Mouse (Mus musculus): Measurements from ENCODE around the gene Wbp1.
"Not testable (repeated sequence)": the region's sequence is repeated elsewhere in the genome, so short reads cannot be mapped to it uniquely, and the experiment has no call there.

Wbp1 gene

DNA sequence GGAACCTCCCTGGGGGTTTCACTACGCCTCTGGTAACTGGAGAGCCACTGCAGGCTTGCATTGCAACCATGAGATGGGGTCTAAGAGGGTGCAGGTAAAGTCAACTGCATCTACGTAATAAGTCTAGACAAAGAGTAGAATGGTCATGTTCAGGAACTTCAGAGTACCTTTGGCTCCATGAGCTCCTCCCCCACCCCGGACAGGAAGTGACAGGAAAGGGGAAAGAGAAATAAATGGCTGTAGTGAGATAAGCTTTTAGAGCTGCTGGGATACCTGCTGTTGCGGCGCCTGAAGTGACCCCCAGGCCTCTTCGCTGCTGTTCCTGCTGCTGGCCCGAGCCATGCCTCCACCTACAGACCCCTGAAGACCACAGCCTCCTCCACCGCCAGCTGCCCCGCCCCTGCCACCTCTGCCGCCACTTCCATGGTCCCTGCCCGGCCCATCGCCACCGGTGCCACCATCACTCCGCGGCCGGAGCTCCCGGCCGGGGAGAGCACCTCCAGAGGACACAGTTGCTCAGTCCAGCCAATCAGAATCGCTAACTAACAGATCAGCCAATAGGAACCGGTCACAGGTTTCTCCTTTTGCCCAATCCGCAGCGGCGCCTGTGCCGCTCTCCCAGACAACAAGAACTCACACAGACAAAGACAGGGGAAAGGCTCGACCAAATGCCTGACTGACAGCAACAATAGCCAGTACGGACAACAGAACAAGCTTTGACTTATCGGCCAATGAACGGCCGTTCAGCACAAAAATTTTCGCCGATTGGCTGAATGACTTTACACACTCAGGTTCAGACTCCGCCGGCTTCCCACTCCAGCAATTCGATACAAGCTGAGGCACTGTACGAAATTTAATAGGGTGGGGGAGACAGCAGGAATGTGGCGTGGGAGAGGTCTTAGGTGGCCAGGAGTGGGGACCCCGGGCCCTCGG lies at the start of gene Wbp1:
Gene Wbp1 (minus strand): TSS at position 630 of the 933 bp plus-strand sequence.
- DNase-seq (ENCODE audit: low spot score in 2 of 2): peak; percentile 97 to 100

GRCm38 (mm10) chr6:83171063-83171462 lies 49.7 kb upstream of the Wbp1 start:
- no peak for DNase-seq (ENCODE audit: low spot score in 2 of 2)

DNA sequence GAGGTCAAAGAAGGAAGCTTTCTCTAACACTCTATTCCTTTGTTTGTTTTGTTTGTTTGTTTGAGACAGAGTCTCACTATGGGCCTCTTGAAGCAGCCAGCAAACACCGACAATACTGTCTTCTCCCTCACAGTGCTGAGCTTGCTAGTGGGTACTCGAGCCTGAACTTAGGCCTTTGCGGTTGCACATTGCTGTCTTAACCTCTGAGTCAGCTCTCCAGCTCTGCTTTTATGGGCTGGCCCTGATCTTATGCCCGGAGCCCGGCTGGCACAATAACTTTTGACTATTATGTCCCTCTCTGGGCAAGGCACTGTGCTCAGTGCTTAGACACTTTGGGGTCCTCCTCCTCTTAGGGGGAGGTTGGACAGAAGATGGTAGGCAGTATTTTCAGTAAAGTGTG lies 48.5 kb upstream of the Wbp1 start:
- no peak for DNase-seq (ENCODE audit: low spot score in 2 of 2)

DNA sequence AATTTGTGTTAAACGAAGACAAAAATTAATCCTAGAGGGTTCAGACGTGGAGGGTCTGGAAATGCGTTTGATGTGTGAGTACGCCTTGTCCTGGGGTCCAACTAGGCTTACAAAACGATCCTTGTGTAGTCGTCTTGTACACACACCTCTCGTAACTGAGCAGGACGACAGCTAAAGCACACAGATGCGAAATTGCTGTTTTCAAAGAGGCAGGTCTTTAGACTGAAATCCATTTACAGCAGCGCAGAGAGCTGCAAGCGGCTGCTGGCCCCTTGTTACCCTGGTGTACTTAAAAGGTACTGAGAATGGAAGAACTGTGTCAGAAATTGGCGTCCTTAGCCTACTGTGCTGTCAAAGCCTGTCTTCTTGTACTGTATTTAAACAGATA lies 44.9 kb upstream of the Wbp1 start:
- DNase-seq (ENCODE audit: low spot score in 2 of 2): no peak

DNA sequence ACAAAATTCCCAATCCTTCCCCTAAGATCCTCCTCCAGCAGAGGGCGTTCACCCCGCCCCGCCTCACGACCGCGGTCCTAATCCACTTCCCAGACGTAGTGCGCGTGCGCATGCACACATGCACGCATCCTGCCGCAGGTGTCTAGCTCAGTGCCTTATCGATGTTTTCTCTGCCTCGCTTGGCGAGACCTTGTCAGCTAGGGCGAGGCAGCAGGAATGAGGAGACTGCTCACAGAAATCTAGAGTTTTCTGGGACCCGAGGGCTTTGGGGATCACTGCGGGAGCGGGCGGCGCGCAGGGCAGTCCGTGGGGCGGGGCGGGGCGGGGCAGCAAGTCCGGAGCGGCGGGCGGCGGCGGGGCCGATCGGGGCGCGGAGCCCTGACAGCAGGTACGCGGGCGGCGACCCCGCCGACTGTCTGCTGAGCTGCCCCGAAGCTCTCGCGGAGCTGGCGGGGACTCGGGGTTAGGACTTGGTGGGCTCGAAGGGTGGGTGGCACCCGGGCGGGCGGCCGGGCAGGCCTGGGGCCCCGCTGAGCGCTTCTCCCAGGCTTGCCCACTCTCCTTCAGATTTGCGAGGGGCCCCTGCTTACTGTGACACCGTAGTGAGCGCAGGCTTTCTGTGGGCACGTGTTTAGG lies 44.4 kb upstream of the Wbp1 start, which contains the start of gene Dctn1:
Gene Dctn1 (plus strand): TSS at position 314 of the 636 bp plus-strand sequence.
- peak; percentile 94 to 96 for DNase-seq (ENCODE audit: low spot score in 2 of 2)

GRCm38 (mm10) chr6:83165026-83165606 lies 43.8 kb upstream of the Wbp1 start:
- DNase-seq (ENCODE audit: low spot score in 2 of 2): no peak

DNA sequence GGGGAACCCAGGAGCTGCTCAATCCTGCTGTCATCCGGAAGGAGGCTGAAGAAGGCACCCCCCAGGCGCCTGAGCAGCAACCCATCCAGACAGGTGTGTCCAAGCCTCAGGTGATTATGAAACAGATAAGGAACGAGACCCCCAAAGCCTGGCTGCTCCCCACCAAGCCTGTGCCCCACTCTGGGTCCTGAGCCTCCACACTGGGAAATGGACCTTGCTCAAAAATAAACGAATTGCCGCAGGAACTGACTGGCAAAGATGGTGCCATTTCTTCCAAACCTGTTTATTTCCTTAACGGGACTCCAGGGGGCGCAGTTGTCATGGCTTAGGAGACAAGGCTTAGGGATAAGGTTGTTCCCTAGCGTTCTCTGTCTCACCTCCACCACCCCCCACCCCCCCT lies 41.3 kb upstream of the Wbp1 start:
- DNase-seq (ENCODE audit: low spot score in 2 of 2): peak in 1 of 2 experiments; percentile 70

GRCm38 (mm10) chr6:83161921-83162641 lies 40.7 kb upstream of the Wbp1 start:
- DNase-seq (ENCODE audit: low spot score in 2 of 2): no peak

DNA sequence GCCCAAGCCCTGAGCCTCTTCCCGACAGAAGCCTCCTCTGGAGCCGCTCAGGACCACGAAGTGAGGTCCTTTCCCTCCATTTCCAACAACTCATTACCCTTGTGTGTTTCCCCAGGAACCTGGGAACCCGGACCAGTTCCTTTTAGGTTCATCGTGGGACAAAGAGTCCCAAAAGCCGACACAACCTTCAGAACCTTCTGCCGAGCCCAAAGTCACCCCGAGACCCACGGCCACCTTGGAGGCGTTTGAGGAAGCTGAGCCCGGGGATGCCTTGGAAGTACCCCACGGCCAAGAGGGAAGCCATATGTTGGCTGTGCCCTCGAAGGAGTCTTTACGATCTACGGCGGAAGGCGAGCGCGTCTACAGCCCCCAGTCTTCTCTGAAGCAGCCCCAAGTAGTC lies 40.1 kb upstream of the Wbp1 start:
- DNase-seq (ENCODE audit: low spot score in 2 of 2): no peak

DNA sequence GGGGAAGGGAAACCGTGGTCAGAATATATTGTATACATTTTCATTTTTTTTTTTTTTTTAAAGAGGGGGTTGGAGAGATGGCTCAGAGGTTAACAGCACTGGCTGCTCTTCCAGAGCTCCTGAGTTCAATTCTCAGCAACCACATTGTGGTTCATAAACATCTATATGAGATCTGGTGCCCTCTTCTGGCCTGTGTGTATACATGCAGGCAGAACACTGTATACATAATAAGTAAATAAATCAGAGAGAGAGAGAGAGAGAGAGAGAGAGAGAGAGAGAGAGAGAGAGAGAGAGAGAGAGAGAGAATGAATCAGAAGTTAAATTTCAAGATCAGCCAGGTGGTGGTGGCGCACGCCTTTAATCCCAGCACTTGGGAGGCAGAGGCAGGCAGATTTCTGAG lies 38.1 kb upstream of the Wbp1 start:
- DNase-seq (ENCODE audit: low spot score in 2 of 2): not testable (repeated sequence)

- DNase-seq (ENCODE audit: low spot score in 2 of 2): peak; percentile 91 to 93
Measured at GRCm38 (mm10) chr6:83156259-83156684, 34.9 kb upstream of the Wbp1 start, which contains the start of the genes Wdr54 and 1700003E16Rik. Gene Wdr54, minus strand, starts transcription at chr6:83156397. Gene 1700003E16Rik, plus strand, starts transcription at chr6:83156404.

GRCm38 (mm10) chr6:83155552-83156238 lies 34.3 kb upstream of the Wbp1 start:
- DNase-seq (ENCODE audit: low spot score in 2 of 2): peak in 1 of 2 experiments; percentile 71

DNA sequence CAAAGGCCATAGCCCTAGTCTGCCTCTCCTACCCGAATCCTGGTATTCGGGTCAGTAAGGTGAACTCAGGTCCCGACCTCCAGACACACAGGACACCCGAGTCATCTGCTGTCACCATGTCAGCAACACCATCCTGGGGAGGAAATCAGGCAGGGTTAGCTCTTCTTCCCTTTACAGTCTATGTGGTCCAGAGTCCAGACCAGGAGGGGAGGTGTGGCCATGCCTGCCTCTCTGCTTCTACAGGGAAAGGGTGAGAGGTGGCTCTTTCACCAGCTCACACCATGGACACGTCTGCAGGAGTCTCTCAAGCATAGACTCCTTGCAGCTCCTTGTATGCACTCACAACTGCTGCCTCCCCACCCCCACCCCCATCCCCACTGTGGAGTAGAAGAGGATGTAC lies 32.1 kb upstream of the Wbp1 start:
- DNase-seq (ENCODE audit: low spot score in 2 of 2): no peak

DNA sequence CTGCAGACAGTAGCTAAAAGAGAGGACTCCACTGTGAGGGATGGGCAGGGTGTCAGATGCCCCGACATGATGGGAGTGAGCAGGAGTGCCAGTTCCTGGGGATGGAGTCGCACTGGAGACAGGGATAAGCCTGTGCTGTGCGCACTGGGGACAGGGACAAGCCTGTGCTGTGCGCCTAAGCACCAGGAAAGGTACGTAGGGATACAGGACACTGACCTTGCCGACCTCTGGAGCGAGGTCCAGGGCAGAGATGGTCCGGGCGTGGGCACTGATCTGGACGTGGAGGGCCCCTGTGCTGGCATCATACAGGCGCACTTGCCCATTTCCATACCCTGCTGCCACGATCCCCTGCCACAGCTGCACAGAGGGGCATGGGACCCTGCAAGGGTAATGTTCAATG lies 31.7 kb upstream of the Wbp1 start:
- DNase-seq (ENCODE audit: low spot score in 2 of 2): no peak

DNA sequence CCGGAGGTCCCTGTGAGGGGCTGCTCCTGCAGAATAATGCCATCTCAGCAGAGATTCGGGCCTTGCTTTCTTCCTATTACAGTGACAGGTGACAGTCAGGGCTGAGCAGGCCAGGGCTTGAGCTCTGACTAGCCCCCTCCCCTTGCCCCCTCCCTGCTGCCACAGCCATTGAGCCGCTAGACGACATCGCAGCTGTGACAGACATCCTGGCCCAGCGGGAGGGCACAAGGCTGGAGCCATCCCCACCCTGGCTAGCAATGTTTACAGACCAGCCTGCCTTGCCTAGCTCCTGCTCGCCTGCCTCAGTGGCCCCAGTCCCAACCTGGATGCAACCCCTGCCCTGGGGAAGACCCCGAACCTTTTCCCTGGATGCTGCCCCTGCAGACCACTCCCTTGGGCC lies 30.4 kb upstream of the Wbp1 start:
- DNase-seq (ENCODE audit: low spot score in 2 of 2): no peak

- no peak for DNase-seq (ENCODE audit: low spot score in 2 of 2)
Measured at GRCm38 (mm10) chr6:83147280-83147679, 25.9 kb upstream of the Wbp1 start.

- DNase-seq (ENCODE audit: low spot score in 2 of 2): no peak
Measured at GRCm38 (mm10) chr6:83145805-83146204, 24.4 kb upstream of the Wbp1 start.

DNA sequence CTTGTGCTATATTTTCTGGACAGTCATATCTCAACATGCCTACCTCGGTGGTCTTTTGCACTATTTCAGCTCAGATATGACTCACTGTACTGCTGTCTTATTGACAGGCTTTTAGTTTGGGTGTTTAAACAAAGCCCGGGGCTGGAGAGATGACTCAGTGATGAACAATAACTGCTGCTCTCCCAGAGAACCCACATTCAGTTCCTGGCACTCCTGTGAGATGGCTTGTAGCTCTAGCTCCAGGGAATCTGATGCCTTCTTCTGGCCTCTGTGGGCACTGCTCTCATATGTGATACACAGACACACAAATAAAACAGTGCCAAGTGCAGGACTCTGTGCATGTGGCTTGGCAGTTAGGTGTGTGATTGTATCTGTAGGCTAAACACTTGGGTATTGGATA lies 23.9 kb upstream of the Wbp1 start:
- no peak for DNase-seq (ENCODE audit: low spot score in 2 of 2)

- DNase-seq (ENCODE audit: low spot score in 2 of 2): no peak
Measured at GRCm38 (mm10) chr6:83142886-83143285, 21.5 kb upstream of the Wbp1 start.

DNA sequence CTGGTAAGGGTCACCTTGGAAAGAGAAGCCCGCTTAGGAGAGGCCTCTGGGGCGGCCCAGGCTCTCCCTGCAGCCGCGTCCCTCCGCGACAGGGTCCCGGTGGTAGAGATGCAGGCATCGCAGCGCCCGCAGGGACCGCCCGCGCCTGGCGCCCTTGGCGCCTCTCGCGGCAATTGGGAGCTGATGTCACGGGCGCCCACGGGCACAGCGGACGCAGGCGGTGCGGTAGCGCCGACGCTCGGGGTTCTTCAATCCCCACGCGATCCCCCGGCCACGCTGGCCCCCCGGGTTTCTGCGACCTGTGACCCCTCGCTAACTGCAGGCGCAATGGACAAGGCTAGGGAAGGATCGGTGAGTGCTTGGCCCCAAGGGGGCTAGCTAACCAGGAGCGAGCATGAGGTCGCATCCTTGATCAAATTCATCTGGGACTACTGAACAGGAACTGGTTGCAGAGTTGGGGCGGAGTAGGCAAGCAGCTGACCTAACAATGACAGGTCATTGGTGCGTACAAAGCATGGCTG lies 20.9 kb upstream of the Wbp1 start:
- DNase-seq (ENCODE audit: low spot score in 2 of 2): peak; percentile 76 to 78

DNA sequence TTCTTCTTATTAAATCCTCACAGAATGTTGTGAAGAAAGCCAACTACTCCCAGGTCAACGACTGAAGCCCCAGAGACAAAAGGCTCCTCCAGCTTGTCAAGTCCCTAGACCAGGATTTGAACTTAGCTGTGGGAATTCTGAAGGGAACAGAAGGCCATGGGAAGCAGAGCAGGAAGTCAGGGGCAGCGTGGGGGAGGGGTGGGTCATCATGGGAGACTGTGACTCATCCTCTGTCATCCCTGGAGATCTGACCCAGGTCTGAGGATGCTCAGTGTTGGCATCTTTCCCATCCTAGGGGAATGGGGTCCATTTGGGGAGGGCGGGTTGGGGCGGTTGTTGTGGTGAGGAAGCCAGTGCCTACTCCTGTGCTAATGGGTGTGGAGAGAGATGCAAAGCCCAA lies 20.3 kb upstream of the Wbp1 start:
- no peak for DNase-seq (ENCODE audit: low spot score in 2 of 2)
